Mouse (Mus musculus): ENCODE data around the gene Pou5f2. TPM values are rescaled to one million over a fixed set of nuclear protein-coding genes. Genes with fewer than 3 reads are reported as not detected.

Gene Pou5f2
- total RNA-seq (2021) = under 1 TPM; 0.69 to 0.86 TPM
- 0.11 TPM in 1 of 2 replicates, not detected in the other for polyA plus RNA-seq (2012; rRNA removed)
- long read RNA-seq = 0 reads

DNA sequence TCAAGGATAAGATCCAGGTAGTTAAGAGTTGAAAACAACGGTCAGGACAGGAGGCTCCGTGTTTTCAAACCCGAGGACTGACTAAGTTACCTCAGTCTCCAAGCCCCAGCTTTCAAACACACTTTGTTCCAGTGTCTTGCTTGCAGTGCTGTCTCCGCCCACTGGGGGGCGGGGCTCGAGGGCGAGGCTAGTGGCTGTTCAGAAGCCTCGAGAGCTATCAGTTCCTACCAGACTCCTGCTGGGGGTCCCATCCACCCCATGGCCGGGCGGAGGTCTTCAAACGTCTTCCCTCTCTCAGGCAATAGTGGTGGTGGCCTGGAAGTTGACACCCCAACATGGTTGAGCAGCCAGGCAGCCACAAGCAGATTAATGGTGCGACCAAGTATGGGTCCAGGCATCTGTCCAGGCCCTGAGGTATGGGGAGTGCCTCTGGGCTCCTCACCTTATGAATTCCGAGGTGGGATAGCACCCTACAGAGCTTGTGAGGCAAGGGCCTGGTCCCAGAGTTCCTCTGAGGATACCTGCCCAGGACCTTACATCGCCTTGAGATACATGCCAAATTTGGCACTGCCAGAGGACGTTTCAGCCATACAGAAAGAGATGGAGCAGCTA is at the start of gene Pou5f2:
Gene Pou5f2, plus strand, starts transcription at position 220 of the 612 bp plus-strand sequence.
- DNase-seq = no peak

GRCm38 (mm10) chr13:77976248-77976647 is 48.5 kb upstream of the Pou5f2 start:
- no peak for DNase-seq

GRCm38 (mm10) chr13:77977121-77977520 is 47.6 kb upstream of the Pou5f2 start:
- no peak for DNase-seq

DNA sequence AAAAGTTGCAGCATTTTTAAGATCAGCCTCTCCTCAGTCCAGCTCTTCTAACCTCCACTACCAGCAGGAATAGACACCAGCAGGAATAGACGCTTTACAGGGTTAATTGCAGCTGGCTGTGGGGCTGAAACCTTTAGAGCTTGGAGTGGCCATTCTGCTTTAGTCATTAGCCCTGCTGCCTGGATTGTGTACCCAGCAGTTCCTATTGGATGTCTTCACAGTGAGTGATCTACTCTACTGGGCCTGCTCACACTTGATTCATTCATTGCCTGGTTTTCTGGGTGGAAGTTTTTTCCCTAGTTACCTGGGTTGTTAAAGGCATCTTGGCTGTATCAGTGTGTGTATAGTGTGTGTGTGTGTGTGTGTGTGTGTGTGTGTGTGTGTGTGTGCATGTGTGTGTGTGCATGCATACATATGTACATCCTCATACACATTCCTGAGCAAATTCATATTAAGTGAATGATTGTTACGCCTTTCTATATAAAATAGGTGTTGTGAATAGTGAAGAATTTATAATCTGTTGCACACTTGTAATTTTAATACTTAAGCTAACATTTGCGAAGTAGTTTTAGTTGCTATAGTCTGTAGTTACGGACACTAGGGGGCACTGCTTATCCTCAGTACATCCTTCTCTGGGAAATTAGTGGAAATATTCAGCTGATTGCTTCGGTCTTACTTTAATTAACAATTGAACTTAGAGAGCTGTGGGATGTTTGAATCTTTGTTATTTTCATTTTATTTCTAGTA is 42.4 kb upstream of the Pou5f2 start:
- peak; percentile 33 for DNase-seq

DNA sequence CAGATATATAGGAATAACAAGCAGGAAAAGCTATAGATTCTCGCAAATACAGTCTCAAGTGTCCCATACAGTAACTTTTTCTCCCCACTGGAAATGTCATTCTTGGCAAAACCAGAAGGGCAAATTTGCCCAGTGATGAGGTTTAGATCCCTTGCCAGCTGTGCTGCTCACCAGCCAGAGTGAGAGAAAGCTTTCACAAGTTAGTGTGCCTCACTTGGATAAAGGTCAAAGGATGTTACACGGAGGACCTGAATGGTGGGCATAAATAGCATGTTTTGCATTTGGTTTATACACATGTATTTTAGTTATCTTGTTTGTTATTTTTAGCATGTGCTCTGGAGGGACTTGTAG is 41.9 kb upstream of the Pou5f2 start:
- DNase-seq = peak; percentile 9

GRCm38 (mm10) chr13:77991189-77991886 is 33.4 kb upstream of the Pou5f2 start:
- DNase-seq = no peak

GRCm38 (mm10) chr13:78004649-78005048 is 20.1 kb upstream of the Pou5f2 start:
- no peak for DNase-seq

DNA sequence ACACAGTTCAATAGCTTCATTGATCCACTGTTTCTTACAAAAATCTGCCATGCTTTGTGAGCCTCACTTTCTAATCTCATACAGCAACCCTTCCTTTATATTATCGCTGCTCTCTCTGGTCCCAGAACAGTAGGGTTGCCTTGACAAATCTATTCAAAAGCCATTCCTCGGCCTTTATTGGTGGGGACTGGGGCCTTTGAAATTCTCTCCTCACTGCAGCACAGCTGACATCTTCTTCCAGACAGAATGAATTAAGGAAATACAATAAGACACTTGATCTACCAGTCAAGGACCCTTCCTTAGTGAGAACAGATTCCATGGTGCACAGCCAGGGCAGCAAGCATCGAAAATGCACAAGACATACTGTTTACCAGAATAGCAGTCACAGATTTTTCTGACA is 19.4 kb upstream of the Pou5f2 start:
- DNase-seq = no peak

- peak; percentile 41 for DNase-seq
These were observed 14.5 kb upstream of the Pou5f2 start for GRCm38 (mm10) chr13:78010176-78010575.

GRCm38 (mm10) chr13:78032821-78033220 is 8.1 kb downstream of the Pou5f2 start:
- DNase-seq = peak; percentile 21

GRCm38 (mm10) chr13:78037203-78037602 is 12.5 kb downstream of the Pou5f2 start:
- no peak for DNase-seq

DNA sequence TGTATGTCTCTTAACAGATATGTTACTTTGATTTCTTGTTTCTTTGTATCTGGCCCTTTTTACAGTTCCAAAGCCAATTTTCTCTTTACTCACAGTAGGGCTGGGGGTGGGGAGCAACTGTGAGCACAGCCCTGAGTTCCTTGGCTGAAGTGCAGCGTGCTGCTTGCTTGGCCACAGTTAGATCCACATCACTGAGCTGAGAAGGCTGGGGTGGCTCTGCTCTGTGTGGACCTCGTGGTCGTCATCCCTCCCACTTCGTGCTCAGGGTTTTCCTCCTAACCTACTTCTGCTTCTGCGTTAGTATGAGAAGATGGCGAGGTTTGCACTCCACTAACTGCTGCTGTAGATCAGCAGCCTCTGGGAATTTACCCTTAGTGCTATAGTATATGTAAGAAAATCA is 18.5 kb downstream of the Pou5f2 start:
- no peak for DNase-seq

DNA sequence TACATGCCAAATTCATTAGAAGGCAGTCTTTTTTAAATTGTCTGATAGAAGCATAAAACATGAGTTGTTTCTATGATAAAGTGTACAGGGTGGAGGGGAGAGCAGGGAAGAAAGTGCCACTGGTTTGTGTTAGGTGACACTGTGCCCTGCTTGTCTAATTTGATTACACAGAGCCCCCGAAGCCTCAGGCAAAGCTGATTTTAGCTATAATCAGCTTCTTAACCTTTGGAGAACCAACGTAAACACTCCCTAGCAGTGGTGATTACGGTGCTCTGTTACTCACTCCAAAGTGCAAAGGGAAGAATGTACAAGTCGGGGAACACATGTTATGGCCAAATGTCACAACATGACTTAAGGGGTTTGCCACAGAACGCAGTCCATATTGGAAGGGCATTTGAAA is 20.4 kb downstream of the Pou5f2 start:
- no peak for DNase-seq

Other genes starting within 250 kb of the Pou5f2 start
- gene Nr2f1, start 174.9 kb downstream of the Pou5f2 start, total RNA-seq (2021) = 10 to 100 TPM; 18.2 to 22.7 TPM
- 97.9 and 105 TPM in 2 replicates for gene Nr2f1, start 174.9 kb downstream of the Pou5f2 start, polyA plus RNA-seq (2012; rRNA removed)